Mouse (Mus musculus): Measurements from ENCODE around the gene Nvl. TPM values are rescaled to one million over a fixed set of nuclear protein-coding genes. Genes with fewer than 3 reads are reported as not detected.

The Nvl gene
- 7.9 and 8.2 TPM in 2 replicates for polyA plus RNA-seq (2012; ENCODE audit: insufficient read depth, insufficient read length, missing spikeins)

DNA sequence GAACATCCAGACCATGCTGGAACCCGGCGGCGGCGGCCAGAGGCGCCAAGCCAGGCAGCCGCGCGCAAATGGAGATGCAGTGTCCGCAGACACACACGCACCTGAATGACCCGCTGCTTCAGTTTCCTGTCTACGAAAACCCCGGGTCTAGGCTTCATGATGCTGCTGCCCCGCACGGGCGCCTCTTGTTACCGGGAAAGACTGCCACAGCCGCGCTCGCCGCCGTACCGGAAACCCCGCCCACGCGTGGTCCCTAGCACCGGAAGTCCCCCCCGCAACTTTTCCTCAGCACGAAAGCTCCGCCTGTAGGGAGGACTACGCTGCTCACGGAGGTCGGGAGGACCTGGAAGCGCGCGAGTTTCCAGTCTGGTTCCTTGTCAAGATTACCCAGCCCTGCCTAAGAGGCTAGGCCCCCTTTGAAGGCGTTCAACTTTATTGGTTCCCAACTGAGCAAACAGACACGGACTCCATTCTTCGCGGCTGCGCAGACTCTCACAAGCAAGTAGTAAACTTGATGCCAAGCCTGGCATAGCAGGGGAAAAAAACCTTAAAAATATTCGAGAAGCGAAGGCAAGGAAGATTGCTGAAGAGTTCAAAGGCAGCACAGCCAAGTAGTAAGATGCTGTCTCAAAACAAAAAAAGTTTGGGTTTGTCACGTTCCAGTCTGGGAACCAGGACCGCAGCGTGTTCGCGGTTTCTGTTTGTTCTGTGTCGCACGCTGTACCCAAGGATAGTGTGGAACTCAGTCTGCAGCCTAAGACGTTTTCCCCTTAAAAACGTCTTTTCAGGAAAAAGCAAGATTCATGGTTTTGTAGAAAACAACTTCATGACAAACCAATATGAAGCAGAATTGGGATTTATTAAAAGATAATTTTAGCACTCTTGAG lies at the start of gene Nvl, which contains the start of gene Cnih4:
Nvl (minus strand) TSS at position 255 of the 887 bp plus-strand sequence.
Cnih4 (plus strand) TSS at position 744 of the 887 bp plus-strand sequence.
- peak within 1 kb of the TSS; percentile 81 for H3K4me3 ChIP-seq (ENCODE audit: insufficient read depth, low read depth, low read length)
- H3K27ac ChIP-seq (replicated peaks; ENCODE audit: low read depth, low read length) = peak within 1 kb of the TSS; percentile 49
- H3K4me1 ChIP-seq (ENCODE audit: control insufficient read depth, insufficient read depth, insufficient read length, low read length) = peaks cover 5% of the 10 kb centered on the region; the same call in 1 of the 2 replicates

DNA sequence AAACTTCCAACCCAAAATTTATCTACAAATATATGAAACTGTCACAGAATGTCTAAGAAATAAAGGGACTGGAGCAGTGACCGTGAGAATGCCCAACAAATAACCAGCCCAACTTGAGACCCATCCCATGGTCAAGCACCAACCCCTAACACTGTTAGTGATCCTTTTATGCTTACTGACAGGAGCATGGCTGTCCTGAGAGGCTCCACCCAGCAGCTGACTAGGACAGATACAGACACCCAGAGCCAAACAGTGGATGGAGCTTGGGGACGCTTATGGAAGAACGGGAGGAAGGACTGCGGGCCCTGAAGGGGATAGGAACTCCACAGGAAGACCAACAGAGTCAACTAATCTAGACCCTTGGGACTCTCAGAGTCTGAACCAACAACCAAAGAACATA lies 44.9 kb upstream of the Nvl start:
- Histone ChIP-seq H3K4me3 (ENCODE audit: insufficient read depth, low read depth, low read length) (no peak overlapping the region), H3K4me1 (ENCODE audit: control insufficient read depth, insufficient read depth, insufficient read length, low read length) (no peaks in the 10 kb centered on the region), H3K27ac (replicated peaks; ENCODE audit: low read depth, low read length) (no peak overlapping the region)

DNA sequence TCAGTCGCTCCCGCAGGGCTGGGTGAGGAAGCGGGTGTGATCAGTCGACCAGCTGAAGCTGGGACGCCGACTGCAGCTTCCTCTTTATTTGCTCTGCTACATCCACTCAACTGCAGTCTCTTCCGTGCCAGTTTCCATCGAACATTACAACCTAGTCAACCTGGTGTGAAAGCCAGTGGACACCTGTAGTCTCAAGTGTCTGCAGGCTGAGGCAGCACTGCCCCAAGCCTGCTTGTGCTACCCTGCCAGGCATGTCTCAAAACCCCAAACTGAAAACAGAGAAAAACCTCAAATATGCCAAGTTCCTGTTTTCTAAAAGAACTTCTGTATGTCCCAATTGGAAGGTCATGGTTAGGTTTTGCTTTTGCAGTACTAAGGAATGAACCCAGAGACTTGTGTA lies 26.2 kb upstream of the Nvl start:
- Histone ChIP-seq H3K27ac (replicated peaks; ENCODE audit: low read depth, low read length) (peak overlapping the region; percentile 49), H3K4me3 (ENCODE audit: insufficient read depth, low read depth, low read length) (peak overlapping the region; percentile 39), H3K4me1 (ENCODE audit: control insufficient read depth, insufficient read depth, insufficient read length, low read length) (no peaks in the 10 kb centered on the region)

DNA sequence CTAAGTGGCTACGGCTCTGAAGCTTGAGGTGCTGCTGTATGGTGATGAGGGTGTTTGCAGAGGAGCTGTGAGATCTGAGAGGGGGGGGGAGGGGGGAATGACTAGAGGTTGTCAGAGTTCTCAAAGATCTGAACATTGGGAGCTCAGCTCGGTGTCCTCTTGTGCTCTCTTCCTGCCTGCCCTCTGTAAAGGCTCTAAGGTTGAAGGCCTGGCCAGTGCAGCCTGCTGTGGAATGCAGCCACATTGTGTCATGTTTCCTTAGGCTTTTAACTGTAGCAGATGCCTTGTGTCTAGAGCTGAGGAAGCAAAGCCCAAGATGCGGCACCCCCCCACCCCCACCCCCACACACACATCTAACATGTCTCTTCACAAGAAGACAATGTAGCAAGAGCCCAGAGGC lies 24.4 kb upstream of the Nvl start:
- Histone ChIP-seq H3K27ac (replicated peaks; ENCODE audit: low read depth, low read length) (no peak overlapping the region), H3K4me1 (ENCODE audit: control insufficient read depth, insufficient read depth, insufficient read length, low read length) (no peaks in the 10 kb centered on the region)

DNA sequence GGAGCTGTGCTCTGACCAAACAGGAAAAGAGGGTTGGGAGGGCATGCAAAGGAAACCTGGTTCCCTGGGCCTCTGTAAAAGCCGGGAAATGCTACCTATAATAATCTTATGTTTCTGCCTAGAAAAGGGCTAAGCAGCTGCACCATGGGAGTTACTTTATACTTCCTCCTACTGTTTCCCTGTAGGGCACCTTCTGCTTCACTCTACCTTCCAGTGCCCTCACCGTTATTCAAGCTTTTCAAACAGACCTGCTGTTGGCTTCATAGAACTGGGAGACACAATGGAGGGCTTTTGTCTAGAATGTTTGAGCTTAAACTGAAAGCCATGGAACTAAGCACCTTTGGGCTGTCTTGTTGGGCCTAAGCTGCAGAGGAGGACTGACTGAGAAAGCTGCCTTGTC lies 23.8 kb upstream of the Nvl start:
- Histone ChIP-seq H3K4me1 (ENCODE audit: control insufficient read depth, insufficient read depth, insufficient read length, low read length) (no peaks in the 10 kb centered on the region), H3K4me3 (ENCODE audit: insufficient read depth, low read depth, low read length) (no peak overlapping the region), H3K27ac (replicated peaks; ENCODE audit: low read depth, low read length) (no peak overlapping the region)

More for the DNA sequence above, 24.4 kb upstream of the Nvl start:
- no peak overlapping the region for H3K4me3 ChIP-seq (ENCODE audit: insufficient read depth, low read depth, low read length)

DNA sequence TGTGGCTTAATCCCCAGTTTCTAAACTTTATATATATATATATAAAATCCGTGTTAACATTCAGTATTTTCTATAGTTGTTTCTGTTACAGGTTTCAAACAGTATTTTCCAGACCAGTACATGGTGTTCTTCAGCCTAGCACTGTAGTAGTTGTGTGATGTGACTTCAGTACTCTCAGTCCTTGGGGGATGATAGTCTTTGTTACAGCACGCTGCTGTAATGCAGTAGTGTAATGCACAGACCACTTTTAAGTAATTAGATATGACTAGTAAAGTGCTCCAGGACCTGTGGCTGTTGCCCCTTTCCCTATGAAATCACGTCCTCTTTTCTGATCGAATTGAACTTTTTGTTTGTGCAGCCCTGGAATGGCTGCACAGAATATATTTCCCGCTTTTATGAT lies 7.5 kb upstream of the Nvl start:
- Histone ChIP-seq H3K4me1 (ENCODE audit: control insufficient read depth, insufficient read depth, insufficient read length, low read length) (no peaks in the 10 kb centered on the region), H3K4me3 (ENCODE audit: insufficient read depth, low read depth, low read length) (peak overlapping the region; percentile 91), H3K27ac (replicated peaks; ENCODE audit: low read depth, low read length) (no peak overlapping the region)

DNA sequence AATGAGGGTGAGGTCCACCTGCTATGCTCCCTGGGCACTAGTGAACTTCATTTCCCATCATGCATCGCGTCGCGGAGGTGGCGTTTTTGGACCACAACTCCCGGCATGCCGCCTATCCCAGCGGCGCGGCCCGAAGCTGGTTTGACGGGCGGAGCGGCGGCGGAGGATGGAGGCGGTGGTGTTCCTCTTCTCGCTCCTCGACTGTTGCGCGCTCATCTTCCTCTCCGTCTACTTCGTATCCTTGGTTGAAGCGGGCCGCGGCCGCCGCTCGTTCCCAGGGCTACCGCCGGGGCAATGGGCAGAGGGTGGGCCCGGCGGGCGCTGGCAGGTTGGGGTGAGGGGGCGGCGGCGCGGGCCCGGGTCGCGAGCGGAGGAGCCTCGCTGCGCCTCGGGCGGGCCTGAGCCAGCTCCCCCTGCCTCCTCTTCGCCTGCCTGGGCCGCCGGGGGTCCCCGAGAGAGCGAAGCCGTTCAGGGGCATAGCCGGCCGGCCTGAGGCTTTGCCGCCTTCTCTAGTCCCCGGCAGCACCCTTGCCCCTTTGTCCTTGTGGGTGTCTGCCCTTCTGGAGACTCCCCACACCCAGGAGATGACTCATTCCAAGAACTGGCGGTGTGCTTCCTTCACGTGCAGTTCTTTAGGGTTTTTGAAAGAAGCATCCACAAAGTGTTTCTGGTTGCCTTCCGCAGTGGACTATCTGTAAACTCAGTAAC lies 7.0 kb upstream of the Nvl start:
- no peaks in the 10 kb centered on the region for H3K4me1 ChIP-seq (ENCODE audit: control insufficient read depth, insufficient read depth, insufficient read length, low read length)
- peak overlapping the region; percentile 91 for H3K4me3 ChIP-seq (ENCODE audit: insufficient read depth, low read depth, low read length)
- peak overlapping the region; percentile 54; the same call in 1 of the 2 replicates for H3K27ac ChIP-seq (replicated peaks; ENCODE audit: low read depth, low read length)

DNA sequence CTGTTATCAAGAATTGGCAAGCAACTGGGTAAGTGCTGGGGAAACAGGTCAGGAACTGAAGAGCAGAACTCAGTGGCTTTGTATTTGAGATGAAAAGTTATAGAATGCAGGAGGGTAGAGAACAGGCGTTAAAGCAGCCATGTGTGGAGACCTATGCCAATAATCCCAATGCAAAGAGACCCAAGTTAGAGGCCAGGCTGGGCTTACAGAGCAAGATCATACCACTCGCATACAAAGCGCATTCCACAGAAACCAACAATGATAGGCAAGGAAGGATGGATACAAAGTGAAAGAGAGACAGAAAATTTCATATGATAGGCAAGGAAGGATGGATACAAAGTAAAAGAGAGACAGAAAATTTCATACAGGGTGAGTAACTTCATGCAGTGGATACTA lies 6.4 kb upstream of the Nvl start:
- Histone ChIP-seq H3K27ac (replicated peaks; ENCODE audit: low read depth, low read length) (no peak overlapping the region), H3K4me1 (ENCODE audit: control insufficient read depth, insufficient read depth, insufficient read length, low read length) (no peaks in the 10 kb centered on the region), H3K4me3 (ENCODE audit: insufficient read depth, low read depth, low read length) (no peak overlapping the region)

DNA sequence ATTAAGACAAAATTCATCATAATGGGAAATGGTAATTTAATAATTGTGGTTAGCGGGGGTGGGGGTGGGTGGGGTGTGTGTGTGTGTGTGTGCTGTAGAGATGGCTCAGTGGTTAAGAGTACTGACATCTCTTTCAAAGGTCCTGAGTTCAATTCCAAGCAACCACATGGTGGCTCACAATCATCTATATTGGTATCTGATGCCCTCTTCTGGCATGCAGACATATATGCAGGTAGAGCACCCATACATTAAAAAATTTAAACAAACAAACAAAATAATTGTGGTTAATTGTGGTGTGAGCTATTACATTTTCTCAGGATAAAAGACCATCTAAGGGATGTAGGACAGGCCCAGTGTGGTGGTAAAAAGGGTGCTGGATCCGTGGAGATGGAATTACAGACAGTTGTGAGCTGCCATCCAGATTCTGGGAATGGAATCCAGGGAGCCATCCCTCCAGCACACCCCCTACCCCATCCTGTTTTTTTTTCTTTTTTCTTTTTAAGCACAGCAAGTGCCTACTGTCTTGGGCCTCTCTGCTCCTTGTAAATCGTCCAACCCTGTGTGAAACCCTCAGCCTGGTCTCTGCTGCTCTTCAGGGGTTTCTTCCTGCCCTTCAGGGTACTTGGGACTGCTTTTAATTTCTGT lies 5.5 kb upstream of the Nvl start:
- H3K4me1 ChIP-seq (ENCODE audit: control insufficient read depth, insufficient read depth, insufficient read length, low read length) = peaks cover 3% of the 10 kb centered on the region; the same call in 1 of the 2 replicates
- H3K27ac ChIP-seq (replicated peaks; ENCODE audit: low read depth, low read length) = no peak overlapping the region

DNA sequence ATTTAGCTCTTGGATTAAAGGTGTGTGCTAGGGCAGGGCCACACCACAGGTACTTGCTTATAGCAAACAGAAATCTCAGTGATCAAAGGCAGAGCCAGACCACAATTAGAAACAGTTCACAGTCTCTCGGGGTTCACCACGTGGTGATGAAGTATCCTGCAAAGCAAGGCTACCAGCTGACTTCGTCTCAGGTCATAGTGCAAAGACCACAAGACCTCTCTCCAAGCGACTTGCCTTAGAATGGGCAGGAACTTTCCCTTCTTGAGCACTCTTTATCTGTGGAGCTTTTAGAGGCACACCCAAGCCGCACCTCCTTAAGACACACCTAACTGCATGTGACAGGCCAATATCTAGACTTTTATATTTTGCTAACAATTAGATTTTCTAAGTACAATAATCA lies 4.5 kb upstream of the Nvl start:
- Histone ChIP-seq H3K27ac (replicated peaks; ENCODE audit: low read depth, low read length) (no peak overlapping the region), H3K4me1 (ENCODE audit: control insufficient read depth, insufficient read depth, insufficient read length, low read length) (peaks cover 3% of the 10 kb centered on the region; the same call in 1 of the 2 replicates), H3K4me3 (ENCODE audit: insufficient read depth, low read depth, low read length) (no peak overlapping the region)

More for the DNA sequence above, 5.5 kb upstream of the Nvl start:
- H3K4me3 ChIP-seq (ENCODE audit: insufficient read depth, low read depth, low read length) = no peak overlapping the region

DNA sequence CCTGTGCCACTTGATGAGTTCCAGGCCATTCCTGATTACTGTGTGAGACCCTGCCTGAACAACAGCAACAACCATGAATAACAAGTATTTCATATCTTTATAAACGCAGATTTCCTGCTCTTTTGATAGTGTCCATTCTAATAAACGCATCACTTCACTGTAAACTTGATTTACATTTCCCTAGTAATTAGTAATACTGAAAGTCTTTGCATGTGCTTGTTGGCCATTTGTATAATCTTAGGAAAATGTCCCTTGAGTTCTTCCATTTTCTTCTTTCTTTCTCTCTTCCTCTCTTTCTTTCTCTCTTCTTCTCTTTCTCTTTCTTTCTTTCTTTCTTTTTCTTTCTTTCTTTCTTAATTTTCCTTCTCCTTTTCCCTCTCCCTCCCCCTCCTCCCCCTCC lies 2.2 kb upstream of the Nvl start:
- Histone ChIP-seq H3K4me3 (ENCODE audit: insufficient read depth, low read depth, low read length) (no peak overlapping the region), H3K4me1 (ENCODE audit: control insufficient read depth, insufficient read depth, insufficient read length, low read length) (peaks cover 5% of the 10 kb centered on the region; the same call in 1 of the 2 replicates), H3K27ac (replicated peaks; ENCODE audit: low read depth, low read length) (no peak overlapping the region)

DNA sequence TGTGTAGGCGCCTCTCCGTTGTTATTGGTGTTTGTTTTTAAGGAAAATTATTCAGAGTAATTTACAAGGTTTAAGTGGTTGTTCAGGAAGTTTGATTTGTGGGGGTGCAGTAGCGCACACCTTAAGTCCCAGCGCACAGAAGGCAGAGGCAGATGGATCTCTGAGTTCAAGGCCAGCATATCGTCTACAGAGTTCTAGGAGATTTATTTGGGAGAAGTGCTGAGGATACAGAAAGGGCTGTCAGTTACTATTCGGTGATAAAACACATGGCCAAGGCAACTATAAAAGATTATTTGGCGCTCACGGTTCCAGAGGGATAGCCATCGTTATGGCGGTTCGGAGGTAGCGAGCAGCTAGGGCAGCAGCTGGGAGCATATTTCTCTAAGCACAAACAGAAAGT lies 962 bp upstream of the Nvl start:
- Histone ChIP-seq H3K4me1 (ENCODE audit: control insufficient read depth, insufficient read depth, insufficient read length, low read length) (peaks cover 5% of the 10 kb centered on the region; the same call in 1 of the 2 replicates), H3K4me3 (ENCODE audit: insufficient read depth, low read depth, low read length) (peak overlapping the region; percentile 81), H3K27ac (replicated peaks; ENCODE audit: low read depth, low read length) (0 out of 2 replicates have a peak overlapping the region, but pooled peaks have one; percentile 4)

DNA sequence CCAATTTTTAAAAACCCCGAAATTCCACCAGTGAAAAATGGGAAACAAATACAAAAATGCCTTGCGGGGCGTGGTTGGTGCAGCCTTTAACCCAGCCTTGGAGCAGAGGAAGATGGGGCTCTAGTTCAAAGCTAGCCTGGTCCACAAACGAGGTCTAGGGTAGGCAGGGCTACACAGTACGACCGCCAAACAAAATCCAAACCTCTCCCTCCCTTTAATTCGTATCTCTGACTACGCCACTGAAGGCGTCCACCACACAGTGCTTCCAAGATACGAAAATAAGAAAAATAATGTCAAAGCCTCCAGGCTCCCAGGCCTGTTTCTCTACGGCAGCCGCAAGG lies 425 bp downstream of the Nvl start:
- Histone ChIP-seq H3K27ac (replicated peaks; ENCODE audit: low read depth, low read length) (peak overlapping the region; percentile 49; the same call in 1 of the 2 replicates), H3K4me3 (ENCODE audit: insufficient read depth, low read depth, low read length) (peak overlapping the region; percentile 81), H3K4me1 (ENCODE audit: control insufficient read depth, insufficient read depth, insufficient read length, low read length) (peaks cover 5% of the 10 kb centered on the region; the same call in 1 of the 2 replicates)

DNA sequence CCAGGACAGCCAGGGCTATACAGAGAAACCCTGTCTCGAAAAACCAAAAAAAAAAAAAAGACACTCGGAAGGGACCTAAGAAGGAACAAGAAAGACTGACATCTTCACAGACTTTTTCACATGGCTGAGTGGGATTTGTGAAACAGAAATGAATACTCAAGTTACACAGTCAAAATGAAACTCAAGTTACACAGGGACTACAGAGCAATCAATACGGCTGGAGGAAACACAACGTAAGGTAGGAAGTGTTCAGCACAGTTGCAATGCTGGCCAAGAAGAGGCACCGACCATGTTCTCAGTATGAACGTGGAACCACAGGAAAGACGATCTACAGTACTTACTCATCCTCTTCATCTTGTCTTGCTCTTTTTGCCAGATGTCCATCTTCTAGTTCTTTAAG lies 5.3 kb downstream of the Nvl start:
- 0 out of 2 replicates have a peak, but pooled peaks cover 2% of the 10 kb centered on the region for H3K4me1 ChIP-seq (ENCODE audit: control insufficient read depth, insufficient read depth, insufficient read length, low read length)
- no peak overlapping the region for H3K4me3 ChIP-seq (ENCODE audit: insufficient read depth, low read depth, low read length)
- no peak overlapping the region for H3K27ac ChIP-seq (replicated peaks; ENCODE audit: low read depth, low read length)

DNA sequence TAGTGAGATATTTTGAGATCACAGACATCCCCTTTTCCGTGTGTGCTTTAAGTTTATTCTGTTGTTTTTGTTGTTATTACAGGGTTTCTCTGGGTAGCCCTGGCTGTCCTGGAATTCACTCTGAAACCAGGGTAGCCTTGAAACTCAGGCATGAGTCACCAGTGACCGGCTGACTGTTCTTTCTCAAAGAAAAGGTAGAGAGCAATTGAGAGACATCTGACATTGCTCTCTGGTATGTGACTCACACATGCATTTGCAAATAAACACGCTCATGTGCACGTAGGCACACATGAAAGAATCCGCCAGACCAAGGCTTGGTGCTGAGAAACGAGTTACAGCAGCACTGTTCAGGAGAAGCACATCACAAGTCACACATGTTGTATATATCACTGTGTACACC lies 12.1 kb downstream of the Nvl start:
- H3K27ac ChIP-seq (replicated peaks; ENCODE audit: low read depth, low read length) = no peak overlapping the region
- no peak overlapping the region for H3K4me3 ChIP-seq (ENCODE audit: insufficient read depth, low read depth, low read length)
- H3K4me1 ChIP-seq (ENCODE audit: control insufficient read depth, insufficient read depth, insufficient read length, low read length) = no peaks in the 10 kb centered on the region
